Mouse (Mus musculus): Measurements from ENCODE around the gene Cst7.

DNA sequence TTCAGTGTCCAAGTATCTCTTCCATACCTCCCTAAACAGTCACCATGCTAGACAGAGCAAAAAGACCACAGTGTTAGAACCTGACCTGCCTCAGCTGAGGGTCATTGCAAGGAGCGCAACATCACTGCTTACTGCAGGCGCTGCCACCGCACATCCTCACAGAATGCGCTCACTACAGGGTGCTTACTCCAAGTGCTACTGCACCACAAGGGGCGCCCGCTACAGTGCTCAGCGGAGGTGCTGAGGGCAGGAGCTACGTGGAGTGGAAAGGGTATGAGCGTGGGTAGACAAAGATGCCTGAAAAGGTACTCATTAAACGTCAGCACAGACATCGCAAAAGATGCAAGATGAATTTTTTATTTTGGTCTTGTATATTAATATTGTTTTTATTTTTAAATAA lies 18.9 kb downstream of the Cst7 start:
- no peak for TF ChIP-seq POLR2A (IDR thresholded peaks at IDR 0.05; ENCODE audit: control insufficient read depth, extremely low read depth, insufficient read depth, low read length, poor library complexity)
- no peak for TF ChIP-seq CTCF (IDR thresholded peaks at IDR 0.05; ENCODE audit: borderline replicate concordance, control insufficient read depth, extremely low read depth, insufficient read depth, low read length, poor library complexity)
